Mouse (Mus musculus): Measurements from ENCODE around the gene Duox1. TPM values are rescaled to one million over a fixed set of nuclear protein-coding genes. Genes with fewer than 3 reads are reported as not detected.

The Duox1 gene
- polyA plus RNA-seq, 1 experiment from 2014 or later, result 0.10 TPM

GRCm38 (mm10) chr2:122349136-122349785, 33.8 kb downstream of the Duox1 start:
- H3K36me3 ChIP-seq (ENCODE audit: control insufficient read depth, insufficient read depth), result no peaks in the 10 kb centered on the region
- peak overlapping the region; percentile 58 for H3K4me3 ChIP-seq (replicated peaks; ENCODE audit: low read length)
- peak overlapping the region; percentile 99 for H3K27ac ChIP-seq (ENCODE audit: low read length)
- no peaks in the 10 kb centered on the region for H3K27me3 ChIP-seq (replicated peaks; ENCODE audit: control insufficient read depth, insufficient read depth, low read length)
- peaks cover 47% of the 10 kb centered on the region for H3K4me1 ChIP-seq (replicated peaks; ENCODE audit: control insufficient read depth, insufficient read depth, low read length)
- peak; percentile 31 for ATAC-seq
- H3K4me2 ChIP-seq (ENCODE audit: low read length), result peak overlapping the region; percentile 72
- no peaks in the 10 kb centered on the region for H3K9me3 ChIP-seq (ENCODE audit: control insufficient read depth, low read length)
- WGBS, result 5% methylated on average over 14 of the region's 14 CpGs
- H3K9ac ChIP-seq (replicated peaks; ENCODE audit: low read depth, low read length), result peak overlapping the region; percentile 93

- H3K4me3 ChIP-seq (replicated peaks; ENCODE audit: low read length), result no peak overlapping the region
- H3K27ac ChIP-seq (ENCODE audit: low read length), result peak overlapping the region; percentile 82
- no peaks in the 10 kb centered on the region for H3K9me3 ChIP-seq (ENCODE audit: control insufficient read depth, low read length)
- ATAC-seq, result peak; percentile 39
- WGBS, result 11% methylated on average over 5 of the region's 5 CpGs
- H3K27me3 ChIP-seq (replicated peaks; ENCODE audit: control insufficient read depth, insufficient read depth, low read length), result 0 out of 2 replicates have a peak, but pooled peaks cover 2% of the 10 kb centered on the region
- no peak overlapping the region for H3K4me2 ChIP-seq (ENCODE audit: low read length)
- H3K4me1 ChIP-seq (replicated peaks; ENCODE audit: control insufficient read depth, insufficient read depth, low read length), result peaks cover 47% of the 10 kb centered on the region
- H3K9ac ChIP-seq (replicated peaks; ENCODE audit: low read depth, low read length), result no peak overlapping the region
- no peaks in the 10 kb centered on the region for H3K36me3 ChIP-seq (ENCODE audit: control insufficient read depth, insufficient read depth)
Measured at GRCm38 (mm10) chr2:122351156-122351930, 35.9 kb downstream of the Duox1 start.

GRCm38 (mm10) chr2:122351931-122352329, 36.5 kb downstream of the Duox1 start:
- Histone ChIP-seq H3K4me1 (replicated peaks; ENCODE audit: control insufficient read depth, insufficient read depth, low read length) (peaks cover 47% of the 10 kb centered on the region), H3K36me3 (ENCODE audit: control insufficient read depth, insufficient read depth) (no peaks in the 10 kb centered on the region), H3K27ac (ENCODE audit: low read length) (peak overlapping the region; percentile 82), H3K4me2 (ENCODE audit: low read length) (no peak overlapping the region), H3K9me3 (ENCODE audit: control insufficient read depth, low read length) (no peaks in the 10 kb centered on the region), H3K4me3 (replicated peaks; ENCODE audit: low read length) (no peak overlapping the region), H3K9ac (replicated peaks; ENCODE audit: low read depth, low read length) (no peak overlapping the region), H3K27me3 (replicated peaks; ENCODE audit: control insufficient read depth, insufficient read depth, low read length) (0 out of 2 replicates have a peak, but pooled peaks cover 2% of the 10 kb centered on the region)
- 6% methylated on average over 4 of the region's 4 CpGs for WGBS
- peak; percentile 61 for ATAC-seq

GRCm38 (mm10) chr2:122352992-122353391, 37.5 kb downstream of the Duox1 start:
- Histone ChIP-seq H3K4me2 (ENCODE audit: low read length) (no peak overlapping the region), H3K4me1 (replicated peaks; ENCODE audit: control insufficient read depth, insufficient read depth, low read length) (peaks cover 42% of the 10 kb centered on the region), H3K36me3 (ENCODE audit: control insufficient read depth, insufficient read depth) (no peaks in the 10 kb centered on the region), H3K27ac (ENCODE audit: low read length) (no peak overlapping the region), H3K4me3 (replicated peaks; ENCODE audit: low read length) (no peak overlapping the region), H3K27me3 (replicated peaks; ENCODE audit: control insufficient read depth, insufficient read depth, low read length) (0 out of 2 replicates have a peak, but pooled peaks cover 2% of the 10 kb centered on the region), H3K9me3 (ENCODE audit: control insufficient read depth, low read length) (no peaks in the 10 kb centered on the region), H3K9ac (replicated peaks; ENCODE audit: low read depth, low read length) (no peak overlapping the region)
- no peak for ATAC-seq
- WGBS, result 82% methylated on average over 6 of the region's 6 CpGs

GRCm38 (mm10) chr2:122353765-122354164, 38.3 kb downstream of the Duox1 start:
- no peak overlapping the region for H3K9ac ChIP-seq (replicated peaks; ENCODE audit: low read depth, low read length)
- no peaks in the 10 kb centered on the region for H3K9me3 ChIP-seq (ENCODE audit: control insufficient read depth, low read length)
- WGBS, result 90% methylated on average over 8 of the region's 8 CpGs
- peaks cover 38% of the 10 kb centered on the region for H3K4me1 ChIP-seq (replicated peaks; ENCODE audit: control insufficient read depth, insufficient read depth, low read length)
- H3K4me3 ChIP-seq (replicated peaks; ENCODE audit: low read length), result no peak overlapping the region
- 0 out of 2 replicates have a peak, but pooled peaks cover 2% of the 10 kb centered on the region for H3K27me3 ChIP-seq (replicated peaks; ENCODE audit: control insufficient read depth, insufficient read depth, low read length)
- no peak for ATAC-seq
- H3K27ac ChIP-seq (ENCODE audit: low read length), result no peak overlapping the region
- H3K4me2 ChIP-seq (ENCODE audit: low read length), result no peak overlapping the region
- no peaks in the 10 kb centered on the region for H3K36me3 ChIP-seq (ENCODE audit: control insufficient read depth, insufficient read depth)

GRCm38 (mm10) chr2:122354191-122354929, 38.9 kb downstream of the Duox1 start:
- no peak for ATAC-seq
- no peaks in the 10 kb centered on the region for H3K36me3 ChIP-seq (ENCODE audit: control insufficient read depth, insufficient read depth)
- H3K4me2 ChIP-seq (ENCODE audit: low read length), result no peak overlapping the region
- no peaks in the 10 kb centered on the region for H3K9me3 ChIP-seq (ENCODE audit: control insufficient read depth, low read length)
- no peak overlapping the region for H3K27ac ChIP-seq (ENCODE audit: low read length)
- H3K9ac ChIP-seq (replicated peaks; ENCODE audit: low read depth, low read length), result no peak overlapping the region
- peaks cover 33% of the 10 kb centered on the region for H3K4me1 ChIP-seq (replicated peaks; ENCODE audit: control insufficient read depth, insufficient read depth, low read length)
- H3K4me3 ChIP-seq (replicated peaks; ENCODE audit: low read length), result no peak overlapping the region
- 0 out of 2 replicates have a peak, but pooled peaks cover 2% of the 10 kb centered on the region for H3K27me3 ChIP-seq (replicated peaks; ENCODE audit: control insufficient read depth, insufficient read depth, low read length)
- 63% methylated on average over 12 of the region's 12 CpGs for WGBS

- ATAC-seq, result no peak
- Histone ChIP-seq H3K4me1 (replicated peaks; ENCODE audit: control insufficient read depth, insufficient read depth, low read length) (peaks cover 28% of the 10 kb centered on the region), H3K27me3 (replicated peaks; ENCODE audit: control insufficient read depth, insufficient read depth, low read length) (0 out of 2 replicates have a peak, but pooled peaks cover 2% of the 10 kb centered on the region), H3K36me3 (ENCODE audit: control insufficient read depth, insufficient read depth) (no peaks in the 10 kb centered on the region), H3K4me2 (ENCODE audit: low read length) (no peak overlapping the region), H3K9me3 (ENCODE audit: control insufficient read depth, low read length) (no peaks in the 10 kb centered on the region), H3K27ac (ENCODE audit: low read length) (no peak overlapping the region), H3K4me3 (replicated peaks; ENCODE audit: low read length) (no peak overlapping the region), H3K9ac (replicated peaks; ENCODE audit: low read depth, low read length) (no peak overlapping the region)
- WGBS, result 91% methylated on average over 5 of the region's 5 CpGs
Measured at GRCm38 (mm10) chr2:122355389-122355788, 39.9 kb downstream of the Duox1 start.

- no peak overlapping the region for H3K9ac ChIP-seq (replicated peaks; ENCODE audit: low read depth, low read length)
- no peaks in the 10 kb centered on the region for H3K36me3 ChIP-seq (ENCODE audit: control insufficient read depth, insufficient read depth)
- H3K27me3 ChIP-seq (replicated peaks; ENCODE audit: control insufficient read depth, insufficient read depth, low read length), result 0 out of 2 replicates have a peak, but pooled peaks cover 2% of the 10 kb centered on the region
- H3K4me2 ChIP-seq (ENCODE audit: low read length), result no peak overlapping the region
- 75% methylated on average over 3 of the region's 3 CpGs for WGBS
- H3K4me1 ChIP-seq (replicated peaks; ENCODE audit: control insufficient read depth, insufficient read depth, low read length), result peaks cover 22% of the 10 kb centered on the region
- no peak overlapping the region for H3K4me3 ChIP-seq (replicated peaks; ENCODE audit: low read length)
- H3K27ac ChIP-seq (ENCODE audit: low read length), result no peak overlapping the region
- ATAC-seq, result no peak
- no peaks in the 10 kb centered on the region for H3K9me3 ChIP-seq (ENCODE audit: control insufficient read depth, low read length)
Measured at GRCm38 (mm10) chr2:122356187-122356586, 40.7 kb downstream of the Duox1 start.

GRCm38 (mm10) chr2:122360310-122360709, 44.8 kb downstream of the Duox1 start:
- H3K9me3 ChIP-seq (ENCODE audit: control insufficient read depth, low read length), result no peaks in the 10 kb centered on the region
- H3K4me2 ChIP-seq (ENCODE audit: low read length), result no peak overlapping the region
- no peak overlapping the region for H3K4me3 ChIP-seq (replicated peaks; ENCODE audit: low read length)
- WGBS, result 95% methylated on average over 6 of the region's 6 CpGs
- H3K9ac ChIP-seq (replicated peaks; ENCODE audit: low read depth, low read length), result no peak overlapping the region
- ATAC-seq, result no peak
- no peak overlapping the region for H3K27ac ChIP-seq (ENCODE audit: low read length)
- H3K27me3 ChIP-seq (replicated peaks; ENCODE audit: control insufficient read depth, insufficient read depth, low read length), result 0 out of 2 replicates have a peak, but pooled peaks cover 2% of the 10 kb centered on the region
- no peaks in the 10 kb centered on the region for H3K36me3 ChIP-seq (ENCODE audit: control insufficient read depth, insufficient read depth)
- peaks cover 3% of the 10 kb centered on the region; the same call in 1 of the 2 replicates for H3K4me1 ChIP-seq (replicated peaks; ENCODE audit: control insufficient read depth, insufficient read depth, low read length)
